ENCODE assay signal across 8 mouse cellular contexts in the genomic region with DNA sequence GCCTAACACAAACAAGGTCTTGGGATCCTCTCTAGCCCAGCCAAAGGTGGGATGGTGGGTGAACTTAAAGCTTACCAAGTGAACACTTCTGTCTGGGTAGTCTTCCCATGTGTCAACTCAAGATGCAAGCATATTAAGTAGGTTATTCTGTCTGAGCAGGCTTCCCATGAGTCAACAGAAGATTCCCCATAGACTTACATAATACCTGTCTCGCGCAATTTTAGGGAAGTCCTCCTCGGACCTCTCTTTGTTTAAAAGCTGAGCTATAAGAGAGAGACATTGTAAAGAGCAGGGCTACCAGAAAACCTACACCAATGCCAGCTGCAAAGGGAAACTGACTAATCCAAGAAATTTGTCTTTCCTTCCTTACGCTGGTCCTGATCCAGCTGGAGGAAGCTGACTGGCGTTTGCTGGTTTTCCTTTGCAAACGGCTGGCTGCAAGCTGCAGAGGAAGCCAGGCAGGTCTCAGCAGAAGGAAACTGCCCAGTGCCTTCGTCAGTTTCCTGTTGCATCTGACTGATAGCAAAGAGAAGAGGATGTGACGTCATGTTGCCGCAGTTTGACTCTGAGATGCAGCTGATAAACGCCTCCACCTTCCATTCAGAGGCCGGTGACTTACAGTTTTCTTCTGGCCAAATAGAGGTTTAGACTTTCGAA. TPM values are rescaled to one million over a fixed set of nuclear protein-coding genes. Genes with fewer than 3 reads are reported as not detected.
A peak's percentile ranks its signal among the peaks of the same experiment; 100 is the strongest.
DNase-seq lines count a peak whose midpoint lies in the region; ATAC-seq and TF ChIP-seq lines count a peak whose summit lies in the region.

No protein-coding gene starts in this region.

- no peak overlapping the region for H3K4me3 ChIP-seq in kidney, embryonic 15.5 days (replicated peaks)
- no peak overlapping the region for H3K4me3 ChIP-seq in stomach, postnatal 0 days (ENCODE audit: low read depth, low read length)

- H3K9ac ChIP-seq in kidney, embryonic 15.5 days = no peak overlapping the region
- H3K9ac ChIP-seq in stomach, postnatal 0 days (ENCODE audit: low read length) = no peak overlapping the region

- H3K36me3 ChIP-seq in kidney, embryonic 15.5 days = no peaks in the 10 kb centered on the region
- no peaks in the 10 kb centered on the region for H3K36me3 ChIP-seq in stomach, postnatal 0 days (ENCODE audit: control insufficient read depth, insufficient read depth, low read length)

- no peak for TF ChIP-seq EP300 in stomach, postnatal 0 days (optimal IDR thresholded peaks at IDR 0.05)

- H3K9me3 ChIP-seq in kidney, embryonic 15.5 days (replicated peaks) = no peaks in the 10 kb centered on the region
- H3K9me3 ChIP-seq in stomach, postnatal 0 days (ENCODE audit: control insufficient read depth, low read length) = no peaks in the 10 kb centered on the region

- peak overlapping the region; percentile 71 for H3K27ac ChIP-seq in kidney, embryonic 15.5 days
- 0 out of 2 replicates have a peak overlapping the region, but pooled peaks have one; percentile 1 for H3K27ac ChIP-seq in stomach, postnatal 0 days (replicated peaks)

- ATAC-seq in kidney, embryonic 15.5 days (replicated peaks; ENCODE audit: low FRiP score) = 0 out of 2 replicates have a peak, but pooled peaks have one; percentile 40
- ATAC-seq in stomach, postnatal 0 days (ENCODE audit: low FRiP score, low TSS enrichment) = peak; percentile 54; the same call in 1 of the 2 replicates

- 0 out of 2 replicates have a peak overlapping the region, but pooled peaks have one; percentile 5 for H3K4me2 ChIP-seq in kidney, embryonic 15.5 days
- peak overlapping the region; percentile 12; the same call in 1 of the 2 replicates for H3K4me2 ChIP-seq in stomach, postnatal 0 days (replicated peaks; ENCODE audit: low read depth)

- no peaks in the 10 kb centered on the region for H3K4me1 ChIP-seq in kidney, embryonic 15.5 days
- H3K4me1 ChIP-seq in stomach, postnatal 0 days (replicated peaks; ENCODE audit: control insufficient read depth, insufficient read depth) = no peaks in the 10 kb centered on the region

- 64% methylated on average over 12 of the region's 12 CpGs for WGBS in kidney, embryonic 15.5 days
- 36% methylated on average over 12 of the region's 12 CpGs for WGBS in stomach, postnatal 0 days

- DNase-seq in layer of hippocampus, adult 8-10 months (ENCODE audit: low spot score in 2 of 2) = peak; percentile 15 to 21
- no peak for DNase-seq in layer of hippocampus, postnatal 10 days (ENCODE audit: low spot score in 2 of 2)
- peak; percentile 57 to 66 for DNase-seq in adrenal gland, postnatal 36 days
- peak; percentile 65 to 90 for DNase-seq in heart, adult 18-20 months
- DNase-seq in lung, postnatal 14 days = peak; percentile 74
- DNase-seq in stomach, postnatal 0 days (ENCODE audit: low spot score) = peak; percentile 29
- DNase-seq in cerebellum, adult 9-10 months = no peak

- no peak for TF ChIP-seq CTCF in stomach, postnatal 0 days (IDR thresholded peaks at IDR 0.05; ENCODE audit: low read depth)

- H3K27me3 ChIP-seq in kidney, embryonic 15.5 days = no peaks in the 10 kb centered on the region
- H3K27me3 ChIP-seq in stomach, postnatal 0 days (ENCODE audit: control insufficient read depth, insufficient read depth, low read length) = no peaks in the 10 kb centered on the region

RNA-seq across cellular contexts. Expression of a gene that starts 36.6 kb away (rescaled TPM):
- total RNA-seq in layer of hippocampus, adult 8-10 months (2022) = 100 to 1,000 TPM; 169 to 201 (median 193) TPM
- 100 to 1,000 TPM; 116 to 120 TPM for total RNA-seq in layer of hippocampus, postnatal 10 days (2021)
- 10 to 100 TPM; 24.1 to 25.7 TPM for total RNA-seq in adrenal gland, postnatal 36 days (2021)
- total RNA-seq in heart, adult 18-20 months (2021) = 10 to 100 TPM; 13.1 to 13.5 TPM
- polyA plus RNA-seq in kidney, embryonic 15.5 days (2015; fragmentation: Nextera tagmentation; extraction: Ambion mirVana) = 16.7 and 17.2 TPM in 2 replicates
- 8.2 and 8.6 TPM in 2 replicates for polyA plus RNA-seq in stomach, postnatal 0 days (2015; fragmentation: Nextera tagmentation; extraction: Ambion mirVana)

RNA-seq across cellular contexts. Expression of a gene that starts 42.7 kb away (rescaled TPM):
- total RNA-seq in layer of hippocampus, adult 8-10 months (2022) = 10 to 100 TPM; 15.7 to 23.5 (median 20.8) TPM
- total RNA-seq in layer of hippocampus, postnatal 10 days (2021) = 10 to 100 TPM; 11.0 to 14.2 TPM
- 1 to 10 TPM; 5.5 TPM for total RNA-seq in adrenal gland, postnatal 36 days (2021)
- 1 to 10 TPM in 1 of 2 experiments, under 1 TPM in 1; 0.57 to 1.5 TPM for total RNA-seq in heart, adult 18-20 months (2021)
- polyA plus RNA-seq in kidney, embryonic 15.5 days (2015; fragmentation: Nextera tagmentation; extraction: Ambion mirVana) = 0.53 and 0.86 TPM in 2 replicates
- polyA plus RNA-seq in stomach, postnatal 0 days (2015; fragmentation: Nextera tagmentation; extraction: Ambion mirVana) = 0.12 TPM in 1 of 2 replicates, not detected in the other

Comparison
In these comparisons a context has a peak if more than half of its experiments do, and no peak if none do; other contexts are left out.
1. DNase-seq: peak in layer of hippocampus, adult 8-10 months (2 of 2), adrenal gland, postnatal 36 days (2 of 2), heart, adult 18-20 months (2 of 2), lung, postnatal 14 days (single experiment) and stomach, postnatal 0 days (single experiment); none in layer of hippocampus, postnatal 10 days (0 of 2) and cerebellum, adult 9-10 months (single experiment).
2. RNA of a gene that starts 36.6 kb away (total RNA-seq): 169 to 201 TPM in layer of hippocampus, adult 8-10 months and 116 to 120 TPM in layer of hippocampus, postnatal 10 days; 24.1 to 25.7 TPM in adrenal gland, postnatal 36 days and 13.1 to 13.5 TPM in heart, adult 18-20 months; every median in the first group is over 4 times any median in the second.